Mouse (Mus musculus) CH12.LX (cell line): ENCODE results near the gene Tmem221. TPM values are rescaled to one million over a fixed set of nuclear protein-coding genes. Genes with fewer than 3 reads are reported as not detected.
A peak's percentile ranks its signal among the peaks of the same experiment; 100 is the strongest.

ENCODE experiments used
- DNase-seq: peaks from one replicate; pipeline ENCODE4 v3.0.0-alpha.2; 2013; ENCODE audit errors: extremely low read depth
- H3K27ac ChIP-seq: 2 replicates; pipeline ENCODE4 v1.5.1; 2012; ENCODE audit warnings: low read depth, mild to moderate bottlenecking, control low read depth, moderate library complexity; ENCODE audit not compliant: insufficient read depth
- H3K27me3 ChIP-seq: replicated peaks from 2 replicates; pipeline ENCODE3; 2012; ENCODE audit warnings: inconsistent platforms
- H3K36me3 ChIP-seq, 2 experiments: replicated peaks in 1 of 2; 2 replicates each; pipeline versions ENCODE3 to v1.6.1; 2012; ENCODE audit warnings: inconsistent platforms in 1 of 2, low read length in 1 of 2, mild to moderate bottlenecking in 1 of 2, mixed read lengths in 1 of 2, moderate library complexity in 1 of 2; ENCODE audit not compliant: control insufficient read depth in 1 of 2, insufficient read depth in 1 of 2
- H3K4me1 ChIP-seq, 2 experiments: 2 replicates each; pipeline ENCODE4 v1.6.1; 2012; ENCODE audit warnings: inconsistent platforms in 1 of 2, moderate library complexity in 1 of 2; ENCODE audit not compliant: insufficient read depth in 2 of 2, control insufficient read depth in 1 of 2
- H3K4me2 ChIP-seq: 2 replicates; pipeline ENCODE4 v1.6.1; 2012; ENCODE audit warnings: low read depth, mild to moderate bottlenecking, control low read depth; ENCODE audit not compliant: poor library complexity, insufficient read depth, severe bottlenecking
- H3K4me3 ChIP-seq, 3 experiments: fragments of 150-350 bp in 1 of 3; sonication (generic) in 1 of 3; replicated peaks in 1 of 3; 2 replicates each; pipeline versions ENCODE3 to v1.5.1; 2011 to 2012; ENCODE audit warnings: low read depth in 2 of 3, low read length in 2 of 3, mild to moderate bottlenecking in 2 of 3, moderate library complexity in 2 of 3, control low read depth in 1 of 3, improper control_type of control experiment in 1 of 3, inconsistent platforms in 1 of 3, mixed read lengths in 1 of 3; ENCODE audit not compliant: poor library complexity in 1 of 3
- H3K79me2 ChIP-seq: replicated peaks from 2 replicates; pipeline ENCODE4 v1.6.1; 2012; ENCODE audit warnings: mild to moderate bottlenecking, moderate library complexity; ENCODE audit not compliant: control insufficient read depth, poor library complexity, insufficient read depth, severe bottlenecking; ENCODE audit errors: extremely low read depth
- H3K9ac ChIP-seq: 2 replicates; pipeline ENCODE4 v1.6.1; 2012; ENCODE audit warnings: low read depth, mild to moderate bottlenecking, control low read depth, moderate library complexity; ENCODE audit not compliant: insufficient read depth
- H3K9me3 ChIP-seq: replicated peaks from 2 replicates; pipeline ENCODE3; 2012; ENCODE audit warnings: low read length, inconsistent platforms, mixed read lengths
- BHLHE40 ChIP-seq: IDR thresholded peaks from 2 replicates; pipeline ENCODE4 v1.6.1; 2011; ENCODE audit warnings: mild to moderate bottlenecking, low read depth, low read length, improper control_type of control experiment
- CHD1 ChIP-seq: IDR thresholded peaks from 2 replicates; pipeline ENCODE4 v1.6.1; 2012; ENCODE audit warnings: low read depth, low read length, improper control_type of control experiment, inconsistent platforms
- CHD2 ChIP-seq: IDR thresholded peaks from 2 replicates; pipeline ENCODE4 v1.6.1; 2011; ENCODE audit warnings: low read length, improper control_type of control experiment
- CTCF ChIP-seq, 2 experiments: IDR thresholded peaks in 1 of 2; conservative IDR thresholded peaks in 1 of 2; 2 replicates each; pipeline ENCODE4 v1.5.1; 2011 to 2012; ENCODE audit warnings: low read depth in 2 of 2, low read length in 2 of 2, improper control_type of control experiment in 1 of 2, inconsistent platforms in 1 of 2, mild to moderate bottlenecking in 1 of 2, moderate library complexity in 1 of 2
- ELF1 ChIP-seq: IDR thresholded peaks from 2 replicates; pipeline ENCODE4 v1.6.1; 2014; ENCODE audit warnings: low read depth, mild to moderate bottlenecking, inconsistent platforms, low read length, improper control_type of control experiment
- EP300 ChIP-seq: IDR thresholded peaks from 2 replicates; pipeline ENCODE4 v1.6.1; 2011; ENCODE audit warnings: low read length, improper control_type of control experiment
- ETS1 ChIP-seq: conservative IDR thresholded peaks from 2 replicates; pipeline ENCODE4 v1.6.1; 2012; ENCODE audit warnings: low read depth, mild to moderate bottlenecking, inconsistent platforms, low read length, improper control_type of control experiment, moderate library complexity
- HCFC1 ChIP-seq: IDR thresholded peaks from 2 replicates; pipeline ENCODE4 v1.6.1; 2012; ENCODE audit warnings: low read depth, mild to moderate bottlenecking, inconsistent platforms, low read length, improper control_type of control experiment
- IRF4 ChIP-seq: IDR thresholded peaks from 2 replicates; pipeline ENCODE4 v1.6.1; 2014; ENCODE audit warnings: low read depth, mild to moderate bottlenecking, inconsistent platforms, low read length, improper control_type of control experiment
- JUN ChIP-seq: IDR thresholded peaks from 2 replicates; pipeline ENCODE4 v1.6.1; 2011; ENCODE audit warnings: low read depth, mild to moderate bottlenecking, low read length, improper control_type of control experiment, moderate library complexity; ENCODE audit not compliant: insufficient read depth
- JUND ChIP-seq: conservative IDR thresholded peaks from 2 replicates; pipeline ENCODE4 v1.6.1; 2011; ENCODE audit warnings: low read depth, low read length, improper control_type of control experiment
- MAZ ChIP-seq: IDR thresholded peaks from 2 replicates; pipeline ENCODE4 v1.6.1; 2012; ENCODE audit warnings: low read depth, mild to moderate bottlenecking, inconsistent platforms, low read length, improper control_type of control experiment, moderate library complexity
- MEF2A ChIP-seq: IDR thresholded peaks from 2 replicates; pipeline ENCODE4 v1.6.1; 2014; ENCODE audit warnings: low read depth, mild to moderate bottlenecking, inconsistent platforms, low read length, improper control_type of control experiment, borderline replicate concordance
- NRF1 ChIP-seq: IDR thresholded peaks from 2 replicates; pipeline ENCODE4 v1.6.1; 2014; ENCODE audit warnings: low read depth, mild to moderate bottlenecking, inconsistent platforms, low read length, improper control_type of control experiment, moderate library complexity
- SIN3A ChIP-seq: IDR thresholded peaks from 2 replicates; pipeline ENCODE4 v1.6.1; 2012; ENCODE audit warnings: low read length, improper control_type of control experiment, inconsistent platforms
- SMC3 ChIP-seq: IDR thresholded peaks from 2 replicates; pipeline ENCODE4 v1.6.1; 2011; ENCODE audit warnings: low read depth, low read length, improper control_type of control experiment
- TCF12 ChIP-seq: IDR thresholded peaks from 2 replicates; pipeline ENCODE4 v1.6.1; 2014; ENCODE audit warnings: low read depth, mild to moderate bottlenecking, inconsistent platforms, low read length, improper control_type of control experiment
- ZC3H11A ChIP-seq: IDR thresholded peaks from 2 replicates; pipeline ENCODE4 v1.6.1; 2012; ENCODE audit warnings: low read depth, mild to moderate bottlenecking, inconsistent platforms, low read length, improper control_type of control experiment
- ZNF384 ChIP-seq: IDR thresholded peaks from 2 replicates; pipeline ENCODE4 v1.6.1; 2012; ENCODE audit warnings: low read depth, low read length, improper control_type of control experiment, inconsistent platforms
- dilution Hi-C: fragments of 300-500 bp; cut with MboI; formaldehyde crosslinking; loops from 2 replicates; pipeline ENCODE4 v1.14.3; 2020; ENCODE audit warnings: low sequenced_read_pairs; ENCODE audit not compliant: extremely low pct_unique_long_range_greater_than_20kb, extremely low pct_ligation_motif_present
- in situ Hi-C: fragments of 300-500 bp; cut with MboI; formaldehyde crosslinking; loops from 3 replicates; pipeline ENCODE4 v1.14.3; 2019; ENCODE audit warnings: low sequenced_read_pairs, low pct_ligation_motif_present, low pct_unique_long_range_greater_than_20kb, mixed read lengths
- polyA plus RNA-seq: library from polyadenylated mRNA; unstranded; fragments of >175 nt; gene quantifications from 2 replicates; pipeline ENCODE4 v1.2.1, GENCODE M21; 2012; ENCODE audit warnings: low read depth; ENCODE audit not compliant: insufficient read length
- total RNA-seq, 2 experiments: library from RNA; depleted of rRNA; stranded (reverse); fragments of 300-350 nt in 1 of 2; fragments of >200 nt in 1 of 2; gene quantifications; 2 replicates each; pipeline ENCODE4 v1.2.3; 2012 to 2014

The Tmem221 gene
- total and polyA plus RNA-seq, 3 experiments: 0.51 TPM; not detected in 2

DNA sequence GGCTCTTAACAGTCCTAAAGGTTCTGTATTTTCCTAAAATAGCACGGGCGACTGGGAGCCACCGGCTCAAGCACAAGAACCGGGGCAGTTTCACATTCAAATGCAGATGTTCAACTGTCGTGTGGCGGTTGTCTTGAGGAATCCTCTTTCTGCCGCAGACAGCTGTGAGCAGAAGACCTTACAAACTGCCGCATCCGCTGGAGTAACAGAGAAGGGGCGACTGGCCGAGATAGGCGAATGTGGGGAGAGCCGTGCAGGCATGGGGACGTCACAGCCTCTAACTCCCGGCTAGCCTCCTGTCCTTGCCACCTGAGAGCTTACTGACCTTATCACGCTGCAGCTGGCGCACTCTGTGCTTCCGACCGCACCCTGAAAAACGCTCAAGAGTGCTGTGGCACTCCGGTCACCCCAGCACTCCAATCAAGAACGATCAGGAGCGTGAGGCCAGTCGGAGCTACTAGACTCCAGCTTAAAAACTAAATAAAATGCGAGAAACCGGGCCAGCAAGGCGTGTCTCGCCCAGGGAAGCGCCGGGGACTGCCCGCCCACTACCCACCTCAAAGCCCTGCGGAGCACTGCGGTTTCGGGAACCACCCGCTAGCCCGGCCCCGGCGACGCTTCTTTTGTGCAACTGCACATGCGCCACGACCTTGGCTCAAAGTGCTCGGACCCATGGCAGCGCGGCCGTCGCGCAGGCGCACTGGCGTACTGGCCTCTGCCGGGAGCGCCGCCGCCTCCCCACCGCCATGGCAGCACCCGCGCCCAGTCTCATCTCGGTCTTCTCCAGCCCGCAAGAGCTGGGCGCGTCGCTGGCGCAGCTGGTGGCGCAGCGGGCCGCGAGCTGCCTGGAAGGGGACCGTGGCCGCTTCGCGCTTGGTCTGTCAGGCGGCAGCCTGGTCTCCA is 33.1 kb upstream of the Tmem221 start, which contains the start of gene Pgls (continued):
- TF ChIP-seq TCF12: peak; percentile 67
- TF ChIP-seq CHD2: peak; percentile 41; the same call in 1 of the 2 replicates
- peak; percentile 77 for TF ChIP-seq EP300
- no peak for TF ChIP-seq ZC3H11A

DNA sequence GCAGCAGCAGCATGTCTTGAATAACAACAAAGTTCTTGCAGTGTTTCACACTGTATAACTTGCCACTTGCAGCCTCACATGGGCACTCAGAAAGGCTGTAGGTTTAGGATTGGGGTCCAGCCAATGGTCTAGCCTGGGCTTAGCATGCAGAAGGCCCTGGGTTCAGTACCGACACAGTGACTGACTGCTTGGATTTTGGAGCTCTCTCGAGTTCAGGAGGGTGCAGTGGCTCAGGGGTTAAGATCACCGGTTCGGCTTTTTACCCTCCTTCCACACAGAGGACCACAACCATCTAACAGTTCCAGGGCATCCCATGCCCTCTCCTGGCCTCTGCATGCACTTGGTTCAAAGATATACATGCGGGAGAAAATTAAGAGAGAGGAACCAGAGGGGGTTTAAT is 32.3 kb upstream of the Tmem221 start:
- H3K9me3 ChIP-seq: peaks cover 2% of the 10 kb centered on the region
- H3K4me3 ChIP-seq: peak overlapping the region; percentile 70 to 94 (median 89)
- peaks cover 36 to 60% of the 10 kb centered on the region in 2 experiments for H3K4me1 ChIP-seq
- peaks cover 20% of the 10 kb centered on the region for H3K79me2 ChIP-seq
- H3K36me3 ChIP-seq: peaks cover 0 to 22% of the 10 kb centered on the region in 2 experiments
- H3K27me3 ChIP-seq: no peaks in the 10 kb centered on the region
- peak overlapping the region; percentile 90; the same call in 1 of the 2 replicates for H3K27ac ChIP-seq
- peak overlapping the region; percentile 63 for H3K4me2 ChIP-seq
- TF ChIP-seq HCFC1: no peak
- TF ChIP-seq CTCF (conservative IDR thresholded peaks at IDR 0.05 in 1 of 2, IDR thresholded peaks at IDR 0.05 in 1 of 2; ENCODE audit: low read depth in 2 of 2, low read length in 2 of 2): 0 out of 4 replicates have a peak, but pooled peaks of 1 of the 2 experiments have one; percentile 3
- in situ Hi-C loops (no loop called here), dilution Hi-C loops (no loop called here)
- 0 out of 2 replicates have a peak overlapping the region, but pooled peaks have one; percentile 41 for H3K9ac ChIP-seq
- no peak for DNase-seq

DNA sequence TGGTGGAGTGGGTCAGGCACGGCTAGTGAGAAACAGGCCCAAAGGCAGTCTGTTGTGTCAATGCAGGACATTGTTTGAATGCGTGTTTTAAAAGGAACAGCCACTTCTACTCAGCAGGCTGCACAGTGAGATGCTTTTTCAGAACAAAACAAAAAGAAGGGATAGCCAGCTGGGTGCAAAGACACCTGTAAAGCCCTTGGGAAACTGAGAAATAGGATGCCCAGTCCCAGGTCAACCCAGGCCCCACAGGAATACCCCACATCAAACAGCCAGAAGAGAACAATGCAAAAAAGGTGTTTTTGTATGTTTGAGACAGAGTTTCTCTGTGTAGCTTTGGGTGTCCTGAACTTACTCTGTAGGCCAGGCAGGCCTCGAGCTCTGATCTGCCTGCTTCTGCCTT is 30.1 kb upstream of the Tmem221 start:
- in situ Hi-C loops (no loop called here), dilution Hi-C loops (no loop called here)
- no peak for DNase-seq
- Histone ChIP-seq H3K4me3 (no peak overlapping the region), H3K4me2 (no peak overlapping the region), H3K9me3 (peaks cover 2% of the 10 kb centered on the region), H3K27me3 (no peaks in the 10 kb centered on the region), H3K27ac (peak overlapping the region; percentile 38; the same call in 1 of the 2 replicates), H3K4me1 (peaks cover 26 to 49% of the 10 kb centered on the region in 2 experiments), H3K79me2 (peaks cover 14% of the 10 kb centered on the region), H3K36me3 (peaks cover 6 to 21% of the 10 kb centered on the region in 2 experiments), H3K9ac (no peak overlapping the region)
- TF ChIP-seq SMC3 (no peak), MAZ (0 out of 2 replicates have a peak, but pooled peaks have one; percentile 35), CTCF (conservative IDR thresholded peaks at IDR 0.05 in 1 of 2, IDR thresholded peaks at IDR 0.05 in 1 of 2; ENCODE audit: low read depth in 2 of 2, low read length in 2 of 2) (no peak), CHD2 (peak; percentile 30; the same call in 1 of the 2 replicates), CHD1 (no peak), BHLHE40 (no peak), NRF1 (no peak), JUND (no peak), ZNF384 (no peak), EP300 (peak; percentile 66), JUN (no peak), ELF1 (no peak), ETS1 (peak; percentile 25), TCF12 (peak; percentile 79), MEF2A (0 out of 2 replicates have a peak, but pooled peaks have one; percentile 25), SIN3A (peak; percentile 73), IRF4 (peak; percentile 43; the same call in 1 of the 2 replicates)
